Mouse (Mus musculus): ENCODE measurements at regions not wholly inside any gene's neighbourhood (a gene's known extent, or its start where the extent isn't known, plus 50 kb on each side); places are given as distances from the start of the nearest gene placed in this dataset.

DNA sequence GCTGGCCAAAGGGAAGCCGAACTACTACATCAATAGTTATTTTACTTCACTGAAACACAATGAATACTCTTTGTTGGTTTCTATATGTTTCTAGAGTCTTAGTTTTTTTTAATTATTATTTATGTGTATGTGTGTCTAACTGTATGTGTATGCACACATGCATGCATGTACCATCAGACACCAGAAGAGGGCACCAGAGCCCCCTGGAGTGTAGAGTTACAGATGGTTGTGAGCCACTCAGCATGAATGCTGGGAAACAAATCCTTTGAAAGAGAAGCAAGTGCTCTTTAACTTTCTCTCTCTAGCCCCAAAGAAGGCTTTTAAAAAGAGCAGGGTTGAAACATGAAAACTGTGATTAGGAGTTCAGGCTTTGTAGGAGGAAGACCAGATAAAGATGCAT, 290.7 kb downstream of the Sorl1 start:
- no peak for DNase-seq

DNA sequence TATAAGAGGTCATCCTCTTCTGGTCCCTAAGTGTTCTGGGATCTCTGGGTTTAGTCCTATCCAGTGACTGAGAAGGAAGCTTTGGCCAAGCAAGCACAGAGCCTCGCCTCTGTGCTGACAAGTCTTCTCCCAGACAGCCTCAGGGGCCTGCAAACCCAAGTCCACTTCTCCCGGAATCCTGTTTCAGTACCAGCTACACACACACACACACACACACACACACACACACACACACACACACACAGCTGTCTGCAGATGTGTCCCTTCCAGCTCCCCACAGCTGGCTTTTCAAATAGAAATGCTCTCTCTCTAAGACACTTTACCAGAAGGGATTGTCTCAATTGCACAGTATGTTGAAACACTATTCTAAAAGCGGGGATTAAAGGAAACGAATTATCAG, 296.7 kb downstream of the Sorl1 start:
- DNase-seq = peak; percentile 8 to 10

DNA sequence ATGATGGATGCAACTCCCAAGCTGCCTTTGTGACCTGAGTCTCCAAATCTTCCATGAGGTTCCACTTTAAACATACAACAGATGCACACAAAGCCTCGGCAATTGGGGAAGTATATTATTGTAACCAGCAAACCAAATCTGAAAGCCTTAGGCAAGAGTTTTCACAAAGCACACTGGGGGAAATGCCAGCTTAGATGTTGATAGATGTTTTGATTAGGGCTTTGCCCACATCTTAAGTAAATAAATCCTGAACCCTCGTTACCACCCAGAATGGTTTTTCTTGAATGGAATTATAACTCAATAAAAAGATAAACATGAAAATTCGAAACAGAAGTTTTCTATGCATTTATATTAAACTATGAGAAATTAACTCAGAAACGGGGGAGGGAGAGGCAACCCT, 302.7 kb downstream of the Sorl1 start:
- DNase-seq = no peak

DNA sequence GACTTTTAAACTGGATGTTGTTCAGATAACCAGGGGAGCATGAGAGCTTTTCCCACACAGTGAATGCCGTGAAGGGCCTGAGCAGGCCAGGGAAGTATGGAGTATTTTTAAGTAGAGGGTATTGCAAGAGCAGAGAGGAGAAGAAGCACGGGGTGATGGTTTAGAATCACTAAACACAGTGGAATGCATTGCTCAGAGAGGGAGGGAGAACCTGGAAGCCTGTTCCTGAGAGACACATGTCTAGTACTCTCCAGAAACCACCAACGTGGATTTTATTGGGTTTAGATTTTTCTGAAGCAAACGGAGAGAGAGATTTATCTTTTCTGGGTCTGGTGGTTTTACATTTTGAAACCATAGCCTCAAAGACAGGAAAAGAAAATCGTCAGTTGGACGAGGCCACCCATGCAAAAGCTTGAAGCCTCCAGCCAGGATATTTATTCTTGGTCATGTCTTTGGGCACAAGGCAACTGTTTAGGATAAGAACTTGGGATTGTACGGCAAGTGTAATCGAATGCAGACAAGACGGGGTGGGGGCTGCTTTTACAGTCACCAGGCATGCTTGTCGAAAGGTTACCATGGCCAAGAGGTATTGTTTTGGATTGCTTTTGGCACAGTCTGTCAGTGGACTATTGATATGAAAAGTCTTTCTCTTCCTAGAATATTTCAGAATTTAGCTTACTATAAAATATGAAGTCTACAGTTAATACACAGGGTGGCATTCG, 306.2 kb downstream of the Sorl1 start:
- no peak for DNase-seq

DNA sequence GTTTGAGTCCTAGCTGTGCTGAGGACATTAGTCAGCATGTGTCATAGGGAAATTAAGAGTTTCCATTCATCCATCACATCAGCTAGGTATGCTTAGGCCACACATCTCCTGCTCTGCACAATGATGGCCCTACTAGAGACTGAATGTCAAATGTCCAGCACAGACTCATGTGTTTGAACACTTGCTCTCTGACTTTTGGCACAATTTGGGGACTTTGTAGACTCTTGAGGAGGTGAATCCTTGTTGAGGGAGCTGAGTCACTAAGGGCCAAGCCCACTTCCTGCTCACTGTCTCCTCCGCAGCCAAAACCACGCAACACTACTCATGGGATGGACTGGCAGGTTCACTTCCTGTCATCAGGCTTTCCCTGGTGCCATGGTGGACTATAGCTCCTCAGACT, 308.2 kb downstream of the Sorl1 start:
- no peak for DNase-seq

DNA sequence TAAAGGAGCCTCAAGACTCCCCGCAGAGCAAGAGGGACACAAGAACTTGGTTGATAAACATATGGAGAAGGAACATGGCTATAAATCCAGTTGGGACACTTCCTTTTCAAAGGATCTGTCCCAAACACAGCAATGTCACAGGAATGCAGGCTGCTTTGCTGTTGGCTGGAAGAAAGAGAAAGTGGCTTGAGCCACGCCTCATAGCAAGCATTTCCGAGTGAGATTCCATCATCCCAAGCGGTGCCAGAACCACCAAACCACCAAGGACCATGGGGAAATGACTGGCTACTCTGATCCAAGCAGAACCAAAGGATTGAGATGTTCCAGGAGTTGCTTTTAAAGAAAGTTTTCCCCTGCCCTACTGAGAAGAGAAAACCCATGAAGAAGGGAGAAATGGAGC, 314.8 kb downstream of the Sorl1 start:
- DNase-seq = no peak

DNA sequence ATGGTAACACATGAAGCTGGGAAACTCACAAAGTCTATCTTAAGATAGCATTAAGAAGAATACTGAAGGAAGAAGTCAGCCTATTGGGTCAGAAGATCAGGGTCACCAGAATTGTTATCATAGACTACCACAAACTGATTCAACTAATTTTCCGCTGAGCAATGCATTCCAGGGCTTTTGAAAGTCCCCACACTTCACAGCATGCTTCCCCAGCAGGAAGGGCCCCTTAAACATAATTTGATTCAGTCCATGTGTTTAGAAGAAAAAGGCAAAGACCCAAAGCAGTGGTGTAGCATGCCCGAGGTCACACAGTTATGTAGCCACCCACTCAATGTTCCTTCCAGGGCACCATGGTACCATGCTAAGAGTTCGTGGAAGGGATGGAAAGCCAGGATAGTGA, 315.3 kb downstream of the Sorl1 start:
- DNase-seq = no peak

DNA sequence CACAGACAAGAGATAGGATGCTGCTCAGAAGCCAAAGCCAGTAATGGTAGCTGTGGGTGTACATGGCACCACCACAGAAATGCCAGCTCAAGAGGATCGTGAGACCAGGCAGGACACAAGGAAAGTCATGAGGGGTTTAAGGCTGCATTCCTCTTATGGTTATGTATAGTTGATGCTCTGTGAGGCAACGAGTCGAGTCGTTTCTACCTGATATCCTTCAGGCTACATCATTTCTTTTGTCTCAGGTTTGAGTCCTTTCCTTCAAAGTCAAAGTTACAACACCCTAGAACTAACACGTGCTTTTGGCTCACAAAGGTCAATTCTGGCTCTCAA, 317.8 kb downstream of the Sorl1 start:
- no peak for DNase-seq

DNA sequence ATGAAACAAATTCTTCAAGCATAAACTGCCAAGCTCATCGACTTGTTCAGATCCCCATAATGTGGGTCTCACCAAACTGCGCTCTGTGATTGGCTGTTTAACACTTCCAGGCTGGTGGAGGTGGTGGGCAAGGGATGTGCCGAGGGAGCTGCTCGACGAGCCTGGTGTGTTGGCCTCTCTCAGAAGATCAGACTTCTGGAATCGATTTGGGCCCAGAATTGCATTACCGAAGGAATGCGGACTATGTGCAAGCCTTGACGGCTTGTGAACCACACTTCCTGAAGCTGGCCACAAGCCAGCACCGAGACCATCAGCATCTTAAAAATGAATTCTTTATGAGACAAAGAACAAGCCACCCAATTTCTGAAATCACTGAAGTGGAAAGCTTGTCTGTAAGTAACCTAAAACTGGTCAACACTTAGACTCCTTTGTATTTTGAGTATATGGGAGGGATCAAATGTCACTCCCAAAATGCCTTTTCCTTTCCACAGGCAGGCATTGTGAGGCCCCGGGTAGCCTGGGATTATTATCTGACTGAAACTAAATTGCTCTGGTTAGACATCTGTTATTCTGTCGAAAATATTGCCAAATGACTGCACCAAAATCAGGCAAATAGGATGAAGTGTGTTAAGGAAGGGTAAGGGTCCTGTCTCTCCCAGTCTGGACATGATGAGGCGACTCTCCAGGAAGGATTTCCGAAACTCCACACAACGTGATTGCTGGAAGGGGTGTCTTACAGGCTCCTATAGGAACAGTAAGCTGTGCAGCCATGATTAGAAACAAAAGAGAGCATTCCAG, 318.4 kb downstream of the Sorl1 start:
- peak; percentile 43 to 62 for DNase-seq

DNA sequence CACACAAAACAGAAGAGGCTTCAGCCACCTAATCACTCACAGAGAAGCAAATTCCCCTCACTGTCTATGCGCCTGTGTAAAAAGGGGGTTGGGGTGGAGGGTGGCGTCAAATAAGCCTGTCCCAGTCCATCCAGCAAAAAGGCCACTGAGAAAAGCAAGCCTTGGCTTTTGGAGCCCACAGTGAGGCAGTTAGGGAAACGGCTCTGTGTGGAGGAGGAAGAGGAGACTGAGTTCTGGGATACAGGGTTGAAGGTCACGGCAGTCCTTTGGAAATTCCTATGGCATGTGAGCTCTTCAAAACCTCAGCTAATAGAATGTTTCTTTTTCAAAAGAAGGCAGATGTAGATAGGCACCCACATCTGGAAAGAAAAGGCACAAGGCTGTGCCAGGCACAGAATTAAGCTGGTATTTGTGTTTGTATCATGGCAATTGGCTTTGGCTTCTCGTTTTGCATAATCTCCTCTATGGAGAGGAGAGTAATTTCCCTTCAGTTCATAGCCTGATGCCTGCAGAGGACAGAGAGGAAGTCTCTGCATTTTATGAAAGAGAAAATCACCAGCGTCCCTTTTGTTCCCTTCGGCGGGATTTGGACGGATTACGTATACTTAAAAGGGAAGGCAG, 319.3 kb downstream of the Sorl1 start:
- no peak for DNase-seq

DNA sequence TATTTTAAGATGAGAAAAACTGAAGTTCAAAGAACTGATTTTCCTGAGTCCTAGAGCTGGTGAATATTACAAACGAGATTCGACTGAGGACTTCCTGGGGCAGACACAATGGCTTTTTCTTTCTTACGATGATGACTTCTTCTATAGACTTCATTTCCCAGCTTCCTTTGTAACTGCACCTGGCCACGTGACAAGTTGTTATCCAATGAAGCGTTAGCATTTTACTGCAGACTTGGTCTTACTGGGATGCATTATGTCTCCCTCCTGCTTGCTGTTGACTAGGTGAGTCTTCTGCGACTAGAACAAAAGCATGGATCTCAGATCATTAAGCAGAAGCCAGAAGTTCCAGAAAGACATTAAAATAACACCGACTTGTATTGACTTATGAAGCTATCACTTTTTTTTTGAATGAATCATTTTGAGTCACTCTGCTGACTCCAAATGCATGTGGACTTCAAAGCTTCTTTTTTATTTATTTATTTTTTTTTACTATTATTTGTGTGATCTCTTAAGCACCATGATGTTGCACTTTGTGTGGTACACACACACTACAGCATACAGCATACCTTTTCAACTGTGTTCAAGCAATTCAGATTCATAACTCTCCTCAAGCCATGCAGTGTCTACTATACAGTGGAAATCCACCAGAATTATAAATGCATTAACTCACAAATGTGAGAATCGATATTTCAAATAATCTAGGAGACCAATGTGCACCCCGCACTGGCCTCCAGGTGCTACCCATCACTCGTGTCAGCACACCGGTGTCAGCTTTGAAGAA, 320.2 kb downstream of the Sorl1 start:
- no peak for DNase-seq

DNA sequence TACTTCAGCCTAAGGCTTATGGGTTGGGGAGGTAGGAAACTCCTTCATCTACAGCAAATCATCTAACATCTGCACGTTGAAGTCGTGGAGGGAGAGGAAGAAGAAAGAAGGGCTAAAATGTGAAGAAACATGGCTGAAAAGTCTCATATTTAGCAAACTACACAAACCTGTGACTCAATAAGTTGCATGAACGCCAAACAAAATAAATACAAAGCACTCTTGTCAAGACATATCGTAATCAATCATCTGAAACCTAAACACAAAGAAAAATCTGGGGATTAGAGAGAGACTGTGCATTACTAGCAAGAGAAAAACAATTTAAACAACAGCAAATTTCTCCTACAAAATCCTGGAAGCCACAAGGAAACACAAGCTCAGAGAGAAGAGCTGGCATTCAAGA, 322.7 kb downstream of the Sorl1 start:
- no peak for DNase-seq

DNA sequence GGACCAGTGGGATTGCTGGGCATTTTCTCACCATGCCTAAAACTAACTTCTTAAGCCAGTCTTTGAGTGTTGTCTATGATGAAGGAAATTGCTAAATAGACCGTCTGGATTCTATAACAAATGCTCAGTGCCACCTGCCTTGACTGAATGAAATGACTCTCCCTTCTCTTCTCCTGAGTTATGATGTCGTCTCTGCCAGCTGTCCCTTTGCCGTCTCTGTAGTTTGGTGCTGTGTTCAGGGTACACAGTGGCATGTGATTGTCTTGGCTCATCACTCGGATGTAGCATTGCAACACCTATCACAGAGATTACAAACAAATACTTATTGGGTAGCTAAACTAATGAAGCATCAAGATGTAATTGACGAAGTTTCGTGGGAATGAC, 331.3 kb downstream of the Sorl1 start:
- no peak for DNase-seq

DNA sequence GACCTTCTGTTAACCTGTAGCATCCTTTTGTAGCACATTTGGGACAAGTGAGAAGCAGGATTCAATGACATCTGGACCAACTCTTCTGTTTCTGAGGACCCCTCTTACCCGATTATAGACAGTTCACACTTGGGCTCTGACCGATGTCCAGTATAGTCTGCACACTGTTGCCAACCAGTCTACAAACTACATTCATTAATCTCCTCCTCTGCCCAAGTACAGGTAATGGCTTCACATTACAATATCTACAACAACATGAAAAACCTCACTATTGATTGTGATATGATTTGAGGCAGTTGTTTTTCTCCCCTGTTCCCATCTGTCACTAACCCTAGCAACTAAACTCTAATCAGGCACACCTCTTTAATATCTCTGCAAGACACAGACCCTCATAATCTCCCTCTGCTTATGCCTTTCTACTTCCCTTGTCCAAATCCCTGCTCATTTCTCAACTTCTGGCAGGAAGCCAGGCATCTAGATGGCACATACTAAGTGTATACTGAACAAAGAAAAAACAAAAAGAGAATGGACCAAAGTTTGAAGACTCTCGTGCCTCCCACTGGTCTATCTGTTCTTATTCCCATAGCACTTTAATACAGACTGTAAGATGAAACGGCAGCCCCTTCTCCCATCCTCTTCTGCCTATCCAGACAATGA, 331.8 kb downstream of the Sorl1 start:
- DNase-seq = no peak

DNA sequence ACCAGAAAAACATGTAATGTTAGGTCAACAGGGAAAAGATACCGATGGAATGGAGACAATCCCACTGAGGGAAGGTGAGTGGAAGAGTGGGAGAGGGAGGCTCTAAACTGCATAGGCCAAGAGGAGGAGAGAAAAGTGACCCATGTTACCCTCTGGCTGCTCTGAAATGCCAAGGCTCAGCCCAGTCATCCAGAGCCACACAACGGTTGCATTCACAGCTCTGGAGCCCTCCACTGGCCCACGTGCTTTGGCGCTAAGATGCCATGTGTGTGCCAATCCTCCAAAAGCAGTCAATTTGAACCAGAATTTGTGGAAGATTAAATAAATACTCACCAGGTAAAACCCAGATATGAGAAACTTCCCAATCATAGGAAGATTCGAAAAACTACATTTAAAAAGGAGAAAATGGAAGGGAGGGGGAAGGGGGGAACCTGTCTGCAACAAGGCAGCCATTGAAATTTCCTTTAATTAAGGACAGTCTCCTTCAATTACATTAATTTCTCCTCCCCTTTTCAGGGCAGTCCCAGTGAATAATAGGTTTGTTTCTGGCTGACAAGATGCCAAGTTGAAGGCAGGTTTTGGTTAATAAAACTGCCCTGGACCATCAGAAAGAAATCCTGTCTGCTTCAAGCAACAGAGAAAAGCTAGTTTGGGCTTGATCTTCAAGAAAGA, 332.5 kb downstream of the Sorl1 start:
- DNase-seq = no peak

DNA sequence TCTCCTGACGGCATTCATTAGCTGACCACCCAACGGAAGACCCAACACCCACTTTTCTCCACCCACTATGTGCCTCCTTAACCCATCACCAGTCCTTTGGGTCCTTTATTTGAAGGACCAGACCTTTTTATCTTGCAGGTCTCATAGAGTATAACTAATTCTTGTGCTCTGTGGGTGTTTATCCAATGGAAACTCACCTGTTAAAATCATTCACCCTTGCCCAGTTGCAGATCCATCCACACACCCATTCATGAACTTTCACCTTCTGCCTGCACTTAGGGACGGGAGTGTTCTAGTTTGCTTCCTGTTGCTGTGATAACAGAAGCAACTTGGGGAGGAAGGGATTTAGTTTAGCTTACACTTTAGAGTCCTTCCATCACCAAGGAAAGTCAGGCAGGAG, 339.0 kb downstream of the Sorl1 start:
- no peak for DNase-seq

DNA sequence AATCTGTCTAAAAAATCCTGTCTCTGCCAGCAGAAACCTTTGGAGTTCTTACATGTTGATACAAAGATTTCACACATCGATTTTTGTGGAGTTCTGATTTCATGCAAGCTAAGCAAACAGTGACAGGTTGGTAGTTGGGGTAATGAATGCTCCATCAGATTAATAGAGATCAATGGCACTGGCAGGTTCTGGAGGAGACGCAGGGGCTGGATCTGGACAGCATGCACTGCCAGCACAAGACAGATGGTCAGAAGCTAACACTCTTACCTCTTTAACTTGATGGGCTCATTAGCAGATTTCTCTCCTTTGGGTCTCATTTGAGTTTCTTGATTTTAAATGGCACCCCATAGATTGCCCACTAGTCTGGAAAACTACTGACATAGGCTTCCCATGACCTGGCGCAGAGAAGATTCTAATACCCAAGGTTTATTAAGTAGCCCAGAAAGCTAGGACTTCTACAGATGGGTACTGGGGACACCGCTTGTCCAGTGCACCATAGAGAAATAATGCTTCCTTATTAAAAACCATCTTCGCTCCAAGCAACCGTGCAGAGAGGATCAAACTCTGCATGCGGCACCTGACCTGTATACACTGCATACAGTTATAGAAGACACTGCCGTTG, 351.7 kb downstream of the Sorl1 start:
- DNase-seq = no peak

DNA sequence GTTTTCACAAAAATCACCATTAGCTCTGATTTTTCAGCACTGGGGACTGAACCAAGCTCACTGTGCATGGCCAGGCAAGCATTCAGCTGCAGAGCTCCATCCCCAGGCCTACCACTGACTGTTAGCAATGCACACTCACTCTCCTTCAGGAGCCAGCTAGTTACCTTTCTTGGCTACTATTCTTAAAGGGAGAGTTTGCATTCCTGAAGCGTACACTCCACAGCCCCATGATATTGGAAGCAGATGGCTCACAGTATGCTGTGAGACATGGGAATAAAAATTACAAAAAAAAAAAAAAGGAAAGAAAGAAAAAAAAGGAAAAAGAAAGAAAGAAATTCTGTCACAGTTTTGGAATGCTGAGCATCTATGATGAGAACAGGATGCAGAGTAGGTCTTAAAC, 352.8 kb downstream of the Sorl1 start:
- no peak for DNase-seq

DNA sequence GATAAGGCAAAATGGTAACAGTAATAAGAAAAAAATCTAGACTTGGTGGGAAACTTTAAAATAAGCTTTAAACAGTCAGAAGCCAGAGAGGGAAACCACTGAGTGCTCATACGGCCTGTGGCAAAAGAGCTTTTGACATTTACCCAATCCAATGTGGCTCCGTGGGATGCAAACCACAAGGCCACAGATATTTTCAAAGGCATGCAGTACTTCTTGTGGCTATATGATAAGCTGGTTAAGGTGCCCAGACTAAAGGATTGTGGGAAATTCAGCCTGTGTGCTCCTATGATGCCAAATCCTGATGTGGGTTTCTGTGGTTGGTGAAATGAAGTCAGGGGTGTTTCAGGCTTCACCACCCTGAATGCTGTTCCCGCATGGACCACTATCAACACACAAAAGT, 355.8 kb downstream of the Sorl1 start:
- no peak for DNase-seq

DNA sequence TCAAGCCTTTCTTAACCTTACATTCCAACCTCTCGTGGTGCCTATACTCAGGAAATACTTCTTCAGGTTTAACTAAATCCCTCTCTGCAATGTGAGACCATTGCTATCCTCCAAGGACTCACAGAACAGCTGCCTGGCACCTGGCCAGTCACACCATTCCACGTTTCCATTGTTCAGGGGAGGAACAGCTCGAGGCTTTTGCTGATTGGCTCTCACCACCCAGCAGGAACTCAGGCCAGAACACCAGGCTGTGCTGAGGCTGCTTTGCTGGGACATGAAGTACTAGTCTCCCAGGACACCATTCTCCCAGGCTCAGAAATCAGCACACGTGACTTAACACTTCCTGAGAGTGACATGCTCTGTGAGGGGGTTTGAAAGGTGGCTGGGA, 357.6 kb downstream of the Sorl1 start:
- peak; percentile 66 to 72 for DNase-seq

DNA sequence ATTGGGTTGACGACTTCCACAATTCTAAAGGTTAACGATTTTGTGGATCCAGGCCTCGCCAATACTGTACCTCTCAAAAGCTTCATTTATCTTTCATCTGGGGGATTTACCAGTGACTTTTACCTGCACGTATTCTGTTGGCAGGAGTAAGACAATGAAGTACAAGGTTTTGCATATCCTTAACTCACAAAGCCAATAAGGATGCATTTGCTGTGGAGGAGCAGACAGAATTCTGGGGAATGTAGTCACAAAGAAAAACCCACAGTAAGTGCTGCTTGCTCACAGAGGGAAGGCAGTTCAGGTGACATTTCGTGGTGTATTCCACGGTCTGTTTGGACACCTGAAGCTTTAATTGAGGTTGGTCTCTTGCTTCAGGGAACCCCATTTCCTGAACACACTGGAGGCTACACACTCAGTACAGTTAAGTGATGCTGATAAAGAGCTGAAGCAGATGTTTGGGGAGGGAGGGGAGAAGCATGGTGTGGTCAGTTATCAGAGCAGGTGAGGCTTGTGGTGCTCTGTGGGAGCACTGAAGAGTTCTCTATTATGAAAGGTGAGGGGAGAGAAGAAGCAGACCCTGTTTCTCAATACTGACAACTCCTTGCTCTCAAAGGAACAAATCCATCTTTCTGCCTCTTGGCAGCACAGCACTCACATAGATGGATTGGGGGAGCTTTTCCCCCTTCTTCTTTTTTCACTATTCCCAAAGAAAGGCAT, 358.1 kb downstream of the Sorl1 start:
- DNase-seq = no peak
